Mouse (Mus musculus): ENCODE measurements around the gene 1300017J02Rik. TPM values are rescaled to one million over a fixed set of nuclear protein-coding genes. Genes with fewer than 3 reads are reported as not detected.

Gene 1300017J02Rik
- polyA plus RNA-seq, 1 experiment from 2014 or later = 1.6 TPM

- H3K27me3 ChIP-seq (ENCODE audit: insufficient read depth, low read length) = no peaks in the 10 kb centered on the region
- H3K27ac ChIP-seq = no peak overlapping the region
- H3K4me1 ChIP-seq (replicated peaks; ENCODE audit: insufficient read depth, low read length) = no peaks in the 10 kb centered on the region
- peaks cover 64% of the 10 kb centered on the region for H3K36me3 ChIP-seq (ENCODE audit: insufficient read depth, low read length)
- H3K4me2 ChIP-seq (ENCODE audit: low read length) = no peak overlapping the region
- H3K9ac ChIP-seq (ENCODE audit: low read depth, low read length) = no peak overlapping the region
- no peak for TF ChIP-seq CTCF (IDR thresholded peaks at IDR 0.05; ENCODE audit: low read depth)
- no peaks in the 10 kb centered on the region for H3K9me3 ChIP-seq (replicated peaks; ENCODE audit: low read length)
- 79% methylated on average over 6 of the region's 6 CpGs for WGBS
- DNase-seq (ENCODE audit: low spot score) (no peak), ATAC-seq (replicated peaks; ENCODE audit: low FRiP score, low read depth) (no peak)
- H3K4me3 ChIP-seq (replicated peaks; ENCODE audit: low read depth, low read length) = no peak overlapping the region
Measured at GRCm38 (mm10) chr9:103332663-103333062, 27.8 kb upstream of the 1300017J02Rik start.

GRCm38 (mm10) chr9:103326449-103326848, 21.6 kb upstream of the 1300017J02Rik start:
- Histone ChIP-seq H3K9ac (ENCODE audit: low read depth, low read length) (no peak overlapping the region), H3K27ac (no peak overlapping the region), H3K4me1 (replicated peaks; ENCODE audit: insufficient read depth, low read length) (no peaks in the 10 kb centered on the region), H3K9me3 (replicated peaks; ENCODE audit: low read length) (no peaks in the 10 kb centered on the region), H3K4me3 (replicated peaks; ENCODE audit: low read depth, low read length) (no peak overlapping the region), H3K4me2 (ENCODE audit: low read length) (no peak overlapping the region), H3K27me3 (ENCODE audit: insufficient read depth, low read length) (no peaks in the 10 kb centered on the region), H3K36me3 (ENCODE audit: insufficient read depth, low read length) (peaks cover 54% of the 10 kb centered on the region)
- DNase-seq (ENCODE audit: low spot score) (peak; percentile 16), ATAC-seq (replicated peaks; ENCODE audit: low FRiP score, low read depth) (no peak)
- no peak for TF ChIP-seq CTCF (IDR thresholded peaks at IDR 0.05; ENCODE audit: low read depth)
- WGBS = 77% methylated on average over 9 of the region's 9 CpGs

- ATAC-seq (replicated peaks; ENCODE audit: low FRiP score, low read depth) (no peak), DNase-seq (ENCODE audit: low spot score) (no peak)
- 81% methylated on average over 1 of the region's 2 CpGs for WGBS
Measured at GRCm38 (mm10) chr9:103324678-103325077, 19.8 kb upstream of the 1300017J02Rik start.

DNA sequence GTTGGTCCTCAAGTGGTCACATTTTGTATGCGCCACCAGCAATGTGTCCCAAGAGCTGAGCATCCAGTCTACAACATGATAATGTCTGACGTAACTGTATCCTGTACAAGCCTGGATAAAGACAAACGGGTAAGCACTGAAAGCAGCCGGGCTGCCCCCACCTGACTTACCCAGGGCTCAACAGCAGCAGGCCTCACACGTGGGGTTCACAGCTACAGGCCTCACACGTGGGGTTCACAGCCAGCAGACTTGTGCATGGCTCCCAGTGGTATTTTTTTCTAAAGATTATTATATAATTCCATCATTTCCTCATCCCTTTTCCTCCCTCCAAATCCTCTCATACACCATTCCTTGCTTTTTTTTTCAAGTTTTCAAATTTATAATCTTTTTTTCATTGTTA, 5.0 kb upstream of the 1300017J02Rik start:
- ATAC-seq (replicated peaks; ENCODE audit: low FRiP score, low read depth) = no peak

More at GRCm38 (mm10) chr9:103324678-103325077, 19.8 kb upstream of the 1300017J02Rik start:
- Histone ChIP-seq H3K4me3 (replicated peaks; ENCODE audit: low read depth, low read length) (no peak overlapping the region), H3K9ac (ENCODE audit: low read depth, low read length) (no peak overlapping the region), H3K4me2 (ENCODE audit: low read length) (no peak overlapping the region), H3K36me3 (ENCODE audit: insufficient read depth, low read length) (peaks cover 62% of the 10 kb centered on the region), H3K4me1 (replicated peaks; ENCODE audit: insufficient read depth, low read length) (no peaks in the 10 kb centered on the region), H3K27me3 (ENCODE audit: insufficient read depth, low read length) (no peaks in the 10 kb centered on the region), H3K27ac (no peak overlapping the region), H3K9me3 (replicated peaks; ENCODE audit: low read length) (no peaks in the 10 kb centered on the region)
- no peak for TF ChIP-seq CTCF (IDR thresholded peaks at IDR 0.05; ENCODE audit: low read depth)

DNA sequence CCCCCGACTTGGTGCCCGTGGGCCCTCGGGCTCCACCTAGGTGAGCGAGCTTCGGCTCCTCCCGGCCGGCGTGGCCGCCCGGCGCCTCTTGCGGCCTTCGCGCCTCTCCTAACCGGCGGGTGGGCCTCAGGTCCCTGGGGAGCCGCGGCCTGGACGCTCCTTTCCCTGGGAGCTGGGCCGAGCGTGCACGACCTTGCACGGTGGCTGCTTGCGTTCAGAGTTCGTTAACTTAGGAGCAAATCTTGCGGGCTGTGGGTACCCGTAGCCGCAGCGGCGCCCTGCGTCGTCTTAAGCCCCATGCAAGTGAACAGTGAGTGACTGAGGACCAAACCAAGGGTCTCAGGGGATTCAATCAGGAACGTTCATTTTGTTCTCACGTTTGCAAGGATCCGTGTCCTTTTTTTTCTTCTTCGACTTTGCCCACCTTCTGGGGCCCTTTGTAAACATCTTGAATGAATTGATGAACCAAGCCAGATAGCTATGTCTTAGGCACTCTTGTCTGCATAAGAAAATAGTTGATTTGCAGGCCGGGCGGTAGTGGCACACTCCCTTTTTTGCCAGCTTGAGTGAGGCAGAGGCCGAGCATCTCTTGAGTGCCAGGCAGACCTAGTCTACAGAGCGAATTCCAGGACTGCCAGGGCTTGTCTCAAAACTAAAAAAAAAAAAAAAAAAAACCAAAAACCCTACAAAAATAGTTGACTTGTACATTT, 605 bp upstream of the 1300017J02Rik start:
- H3K27me3 ChIP-seq (ENCODE audit: insufficient read depth, low read length) = no peaks in the 10 kb centered on the region
- H3K9ac ChIP-seq (ENCODE audit: low read depth, low read length) = peak overlapping the region; percentile 76
- H3K4me3 ChIP-seq (replicated peaks; ENCODE audit: low read depth, low read length) = peak overlapping the region; percentile 87
- H3K27ac ChIP-seq = peak overlapping the region; percentile 68; the same call in 1 of the 2 replicates
- DNase-seq (ENCODE audit: low spot score) = peak; percentile 51
- ATAC-seq (replicated peaks; ENCODE audit: low FRiP score, low read depth) = peak; percentile 76; the same call in 1 of the 2 replicates
- under 1% methylated on average over 40 of the region's 40 CpGs for WGBS
- TF ChIP-seq CTCF (IDR thresholded peaks at IDR 0.05; ENCODE audit: low read depth) = no peak; the same call in 1 of the 2 replicates
- H3K9me3 ChIP-seq (replicated peaks; ENCODE audit: low read length) = no peaks in the 10 kb centered on the region
- no peaks in the 10 kb centered on the region for H3K4me1 ChIP-seq (replicated peaks; ENCODE audit: insufficient read depth, low read length)
- peak overlapping the region; percentile 92 for H3K4me2 ChIP-seq (ENCODE audit: low read length)
- peaks cover 4% of the 10 kb centered on the region for H3K36me3 ChIP-seq (ENCODE audit: insufficient read depth, low read length)

More for the DNA sequence above, 5.0 kb upstream of the 1300017J02Rik start:
- H3K27me3 ChIP-seq (ENCODE audit: insufficient read depth, low read length) = no peaks in the 10 kb centered on the region
- no peak for TF ChIP-seq CTCF (IDR thresholded peaks at IDR 0.05; ENCODE audit: low read depth)
- H3K36me3 ChIP-seq (ENCODE audit: insufficient read depth, low read length) = peaks cover 15% of the 10 kb centered on the region
- no peaks in the 10 kb centered on the region for H3K4me1 ChIP-seq (replicated peaks; ENCODE audit: insufficient read depth, low read length)
- H3K27ac ChIP-seq = no peak overlapping the region
- H3K9me3 ChIP-seq (replicated peaks; ENCODE audit: low read length) = no peaks in the 10 kb centered on the region
- no peak overlapping the region for H3K4me3 ChIP-seq (replicated peaks; ENCODE audit: low read depth, low read length)
- H3K4me2 ChIP-seq (ENCODE audit: low read length) = no peak overlapping the region
- 86% methylated on average over 6 of the region's 6 CpGs for WGBS
- no peak for DNase-seq (ENCODE audit: low spot score)
- H3K9ac ChIP-seq (ENCODE audit: low read depth, low read length) = no peak overlapping the region

- Histone ChIP-seq H3K4me3 (replicated peaks; ENCODE audit: low read depth, low read length) (no peak overlapping the region), H3K4me1 (replicated peaks; ENCODE audit: insufficient read depth, low read length) (no peaks in the 10 kb centered on the region), H3K36me3 (ENCODE audit: insufficient read depth, low read length) (no peaks in the 10 kb centered on the region), H3K9ac (ENCODE audit: low read depth, low read length) (no peak overlapping the region), H3K9me3 (replicated peaks; ENCODE audit: low read length) (no peaks in the 10 kb centered on the region), H3K27me3 (ENCODE audit: insufficient read depth, low read length) (no peaks in the 10 kb centered on the region), H3K4me2 (ENCODE audit: low read length) (no peak overlapping the region), H3K27ac (no peak overlapping the region)
- peak; percentile 90 for TF ChIP-seq CTCF (IDR thresholded peaks at IDR 0.05; ENCODE audit: low read depth)
- ATAC-seq (replicated peaks; ENCODE audit: low FRiP score, low read depth) = 0 out of 2 replicates have a peak, but pooled peaks have one; percentile 27
- DNase-seq (ENCODE audit: low spot score) = peak; percentile 80
- WGBS = 61% methylated on average over 3 of the region's 3 CpGs
Measured at GRCm38 (mm10) chr9:103302666-103303065, 2.2 kb downstream of the 1300017J02Rik start.

Measured in kidney, postnatal 0 days (tissue).